In genomic region chr5:111929180-111929990, GRCm38 (mm10) we compare ENCODE assay signal across 15 mouse cellular contexts.
DNase-seq lines count a peak whose midpoint lies in the region; ATAC-seq and TF ChIP-seq lines count a peak whose summit lies in the region.
"Had no signal": no experiment of that assay in that cellular context is flagged by ENCODE, and none has a peak within 500 bp of the region (broad histone marks: within the 10 kb centered on the region; RNA-seq: fewer than 3 reads in every experiment).

No protein-coding gene starts in this region.

- H3K27me3 ChIP-seq in forebrain, embryonic 10.5 days (ENCODE audit: poor library complexity, severe bottlenecking), result peaks cover 40% of the 10 kb centered on the region
- H3K27me3 ChIP-seq in forebrain, postnatal 0 days (ENCODE audit: insufficient read depth, low read length), result no peaks in the 10 kb centered on the region
- peaks cover 43% of the 10 kb centered on the region for H3K27me3 ChIP-seq in limb, embryonic 12.5 days
- H3K27me3 ChIP-seq: liver, embryonic 13.5 days; neural tube, embryonic 12.5 days had no signal

- H3K4me3 ChIP-seq in forebrain, embryonic 10.5 days, result no peak overlapping the region
- no peak overlapping the region for H3K4me3 ChIP-seq in forebrain, postnatal 0 days (ENCODE audit: low read depth, low read length)
- no peak overlapping the region for H3K4me3 ChIP-seq in limb, embryonic 12.5 days (replicated peaks)
- H3K4me3 ChIP-seq: heart, embryonic 13.5 days; liver, embryonic 13.5 days; neural tube, embryonic 12.5 days had no signal

- no peak for TF ChIP-seq CTCF in forebrain, postnatal 0 days (IDR thresholded peaks at IDR 0.05; ENCODE audit: low read depth)

- peaks cover 18% of the 10 kb centered on the region for H3K4me1 ChIP-seq in forebrain, embryonic 10.5 days
- H3K4me1 ChIP-seq in forebrain, postnatal 0 days (ENCODE audit: insufficient read depth), result no peaks in the 10 kb centered on the region
- H3K4me1 ChIP-seq in limb, embryonic 12.5 days (replicated peaks), result peaks cover 14% of the 10 kb centered on the region
- H3K4me1 ChIP-seq: liver, embryonic 13.5 days had no signal

- 35% methylated on average over 15 of the region's 15 CpGs for WGBS in forebrain, embryonic 10.5 days
- WGBS in forebrain, postnatal 0 days, result 46% methylated on average over 15 of the region's 15 CpGs
- 54% methylated on average over 15 of the region's 15 CpGs for WGBS in limb, embryonic 12.5 days

- DNase-seq in forebrain, embryonic 10.5 days (ENCODE audit: extremely low spot score, low spot score), result no peak
- no peak for DNase-seq in forebrain, postnatal 0 days
- peak; percentile 11 to 19 for DNase-seq in kidney, postnatal 4 days
- no peak for DNase-seq in kidney, adult 18-20 months
- DNase-seq in embryo, embryonic 10.5 days (ENCODE audit: low spot score), result peak; percentile 60
- DNase-seq in thymus, adult 18-20 months, result no peak
- DNase-seq in lung, postnatal 4 days, result no peak
- DNase-seq: cerebellum, adult 2 months; kidney, postnatal 14 days; liver, embryonic 13.5 days; thymus, postnatal 4 days had no signal

- no peak overlapping the region for H3K4me2 ChIP-seq in forebrain, postnatal 0 days (ENCODE audit: low read depth)
- H3K4me2 ChIP-seq in limb, embryonic 12.5 days, result no peak overlapping the region; the same call in 1 of the 2 replicates
- H3K4me2 ChIP-seq: heart, embryonic 13.5 days; liver, embryonic 13.5 days; neural tube, embryonic 12.5 days had no signal

- no peaks in the 10 kb centered on the region for H3K36me3 ChIP-seq in forebrain, embryonic 10.5 days (replicated peaks)
- no peaks in the 10 kb centered on the region for H3K36me3 ChIP-seq in forebrain, postnatal 0 days (ENCODE audit: insufficient read depth)
- H3K36me3 ChIP-seq in limb, embryonic 12.5 days, result no peaks in the 10 kb centered on the region
- H3K36me3 ChIP-seq: heart, embryonic 13.5 days; liver, embryonic 13.5 days; neural tube, embryonic 12.5 days had no signal

- H3K27ac ChIP-seq in forebrain, embryonic 10.5 days, result peak overlapping the region; percentile 75
- no peak overlapping the region for H3K27ac ChIP-seq in forebrain, postnatal 0 days (ENCODE audit: low read depth, low read length)
- no peak overlapping the region for H3K27ac ChIP-seq in limb, embryonic 12.5 days
- H3K27ac ChIP-seq: heart, embryonic 13.5 days; liver, embryonic 13.5 days; neural tube, embryonic 12.5 days had no signal

- no peak for ATAC-seq in forebrain, postnatal 0 days
- ATAC-seq in limb, embryonic 12.5 days (ENCODE audit: insufficient number of reproducible peaks, insufficient read depth, low FRiP score, low TSS enrichment, low read depth), result no peak
- ATAC-seq: Patski had no signal

- H3K9me3 ChIP-seq in forebrain, embryonic 10.5 days, result no peaks in the 10 kb centered on the region; the same call in 1 of the 2 replicates
- H3K9me3 ChIP-seq in forebrain, postnatal 0 days (ENCODE audit: low read length), result no peaks in the 10 kb centered on the region
- no peaks in the 10 kb centered on the region for H3K9me3 ChIP-seq in limb, embryonic 12.5 days
- H3K9me3 ChIP-seq: liver, embryonic 13.5 days had no signal

- H3K9ac ChIP-seq in forebrain, postnatal 0 days, result no peak overlapping the region
- H3K9ac ChIP-seq in limb, embryonic 12.5 days (replicated peaks), result 0 out of 2 replicates have a peak overlapping the region, but pooled peaks have one; percentile 12
- H3K9ac ChIP-seq: heart, embryonic 13.5 days; liver, embryonic 13.5 days; neural tube, embryonic 12.5 days had no signal

Comparison
In these comparisons a context has a peak if more than half of its experiments do, and no peak if none do; other contexts are left out.
1. DNase-seq: peak in kidney, postnatal 4 days (2 of 2) and embryo, embryonic 10.5 days (single experiment); none in forebrain, embryonic 10.5 days (single experiment), forebrain, postnatal 0 days (single experiment), kidney, adult 18-20 months (single experiment), thymus, adult 18-20 months (0 of 2) and lung, postnatal 4 days (0 of 2).